Mouse (Mus musculus): ENCODE data around the gene Ift88. TPM values are rescaled to one million over a fixed set of nuclear protein-coding genes. Genes with fewer than 3 reads are reported as not detected.

The Ift88 gene
- polyA plus RNA-seq, 1 experiment from 2014 or later = 11.5 TPM

- Histone ChIP-seq H3K9me3 (no peaks in the 10 kb centered on the region), H3K27me3 (ENCODE audit: insufficient read depth, poor library complexity, severe bottlenecking) (no peaks in the 10 kb centered on the region), H3K4me1 (replicated peaks) (peaks cover 2% of the 10 kb centered on the region; the same call in 1 of the 2 replicates), H3K36me3 (peaks cover 17% of the 10 kb centered on the region), H3K4me3 (no peak overlapping the region), H3K27ac (no peak overlapping the region)
- DNase-seq (ENCODE audit: low spot score) = no peak
- 93% methylated on average over 6 of the region's 6 CpGs for WGBS
Observed at GRCm38 (mm10) chr14:57565626-57566025, 141.8 kb downstream of the Ift88 start.

Other genes with a start within 250 kb of the Ift88 start
- gene Cryl1, start 25.5 kb upstream of the Ift88 start, polyA plus RNA-seq (2016; fragmentation: Nextera tagmentation; extraction: Ambion mirVana) = 7.7 and 9.6 TPM in 2 replicates
- 0.96 and 1.9 TPM in 2 replicates for gene Il17d, start 100.7 kb downstream of the Ift88 start, polyA plus RNA-seq (2016; fragmentation: Nextera tagmentation; extraction: Ambion mirVana)
- 107 and 111 TPM in 2 replicates for gene Eef1akmt1, start 147.6 kb downstream of the Ift88 start, polyA plus RNA-seq (2016; fragmentation: Nextera tagmentation; extraction: Ambion mirVana)
- 23.1 and 27.5 TPM in 2 replicates for gene Xpo4, start 241.4 kb downstream of the Ift88 start, polyA plus RNA-seq (2016; fragmentation: Nextera tagmentation; extraction: Ambion mirVana)

All from hindbrain, embryonic 10.5 days (tissue).